Mouse (Mus musculus) CD4-positive, CD25-positive, alpha-beta regulatory T cell, adult 9 weeks (primary cell): ENCODE results near the gene Agps. TPM values are rescaled to one million over a fixed set of nuclear protein-coding genes. Genes with fewer than 3 reads are reported as not detected.

Experiments used
- polyA plus RNA-seq: library from polyadenylated mRNA; unstranded; fragments of 100-300 nt; shearing (Covaris generic); gene quantifications from one replicate; pipeline ENCODE4 v1.2.1, GENCODE M21; 2017

Agps gene
- 7.9 TPM for polyA plus RNA-seq

DNA sequence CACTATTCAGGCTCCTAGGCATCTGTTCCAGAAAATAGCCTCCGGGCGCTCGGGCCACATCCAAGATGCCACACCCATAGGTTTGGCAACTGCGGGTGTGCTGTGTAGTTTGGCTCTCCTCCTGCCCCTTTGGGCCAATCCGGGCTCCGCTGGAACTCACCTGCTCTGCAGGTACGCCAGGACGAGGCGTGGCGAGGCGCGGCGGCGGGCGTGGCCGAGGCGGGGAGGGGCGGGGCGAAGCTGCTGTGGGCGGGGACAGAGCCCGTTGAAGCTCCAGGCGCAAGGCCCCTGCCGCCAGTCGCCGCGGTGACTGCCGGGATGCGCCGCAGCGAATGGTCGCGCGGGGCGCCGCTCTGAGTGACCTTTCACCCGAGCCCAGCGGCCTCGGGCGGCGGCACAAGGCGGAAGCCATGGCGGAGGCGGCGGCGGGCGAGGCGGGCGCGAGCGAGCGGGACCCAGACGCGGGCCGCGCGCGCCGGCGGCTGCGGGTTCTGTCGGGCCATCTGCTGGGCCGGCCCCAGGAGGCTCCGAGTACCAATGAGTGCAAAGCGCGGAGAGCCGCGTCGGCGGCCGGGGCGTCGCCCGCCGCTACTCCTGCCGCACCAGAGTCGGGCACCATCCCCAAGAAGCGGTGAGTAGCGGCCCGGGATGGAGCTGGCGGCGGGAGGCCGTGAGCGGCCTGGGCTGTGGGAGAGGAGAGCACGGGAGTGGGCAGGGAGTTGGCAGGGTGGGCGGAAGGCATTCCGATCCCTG is at the start of gene Agps:
TSS of gene Agps (plus strand) at position 297 of the 753 bp plus-strand sequence.

DNA sequence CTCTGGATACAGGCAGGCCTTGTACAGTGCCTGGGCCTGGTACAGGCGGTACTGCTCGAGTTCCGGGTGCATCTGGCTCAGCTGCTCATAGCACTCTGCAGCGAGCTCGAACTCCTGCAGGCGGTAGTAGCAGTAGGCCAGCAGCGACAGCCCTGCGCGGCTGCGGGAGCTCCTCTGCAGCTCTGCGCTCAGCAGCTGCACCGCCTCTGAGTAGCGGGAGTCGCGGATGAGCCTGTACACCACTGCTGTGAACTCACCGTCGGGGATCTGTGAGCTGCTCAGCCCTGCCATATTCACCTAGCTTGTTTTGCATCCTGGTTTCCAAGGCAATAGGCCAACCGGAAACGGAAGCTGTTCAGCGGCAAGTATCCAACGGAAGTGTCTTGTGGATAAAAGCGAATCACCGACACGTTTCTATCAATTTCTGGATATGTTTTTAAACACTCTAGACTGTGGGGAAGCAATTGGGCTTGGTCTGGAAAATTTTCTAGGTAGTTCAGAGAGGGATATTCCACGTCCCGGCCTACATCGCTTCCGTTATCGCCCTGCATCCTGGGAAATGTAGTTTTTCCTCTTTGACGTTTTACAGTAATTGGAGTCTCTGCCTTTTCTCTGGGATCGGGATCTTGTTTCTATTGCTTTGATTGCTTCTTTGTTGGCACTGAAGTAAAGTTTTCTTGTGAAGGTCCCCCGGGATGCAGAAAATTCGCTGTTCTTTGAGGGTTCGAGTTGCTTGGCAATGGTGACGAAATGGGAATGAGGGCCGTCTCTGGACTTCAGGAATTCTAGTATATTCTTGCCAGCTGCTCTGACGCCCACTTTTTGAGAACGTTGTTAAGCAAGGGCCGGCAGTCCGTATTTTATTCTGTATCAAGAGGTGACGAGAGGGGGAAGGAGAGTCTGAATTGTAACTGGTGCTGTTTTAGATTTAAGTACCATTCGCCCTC is 106.4 kb downstream of the Agps start, which contains the start of gene Ttc30b:
TSS of gene Ttc30b (minus strand) at position 469 of the 947 bp plus-strand sequence.

DNA sequence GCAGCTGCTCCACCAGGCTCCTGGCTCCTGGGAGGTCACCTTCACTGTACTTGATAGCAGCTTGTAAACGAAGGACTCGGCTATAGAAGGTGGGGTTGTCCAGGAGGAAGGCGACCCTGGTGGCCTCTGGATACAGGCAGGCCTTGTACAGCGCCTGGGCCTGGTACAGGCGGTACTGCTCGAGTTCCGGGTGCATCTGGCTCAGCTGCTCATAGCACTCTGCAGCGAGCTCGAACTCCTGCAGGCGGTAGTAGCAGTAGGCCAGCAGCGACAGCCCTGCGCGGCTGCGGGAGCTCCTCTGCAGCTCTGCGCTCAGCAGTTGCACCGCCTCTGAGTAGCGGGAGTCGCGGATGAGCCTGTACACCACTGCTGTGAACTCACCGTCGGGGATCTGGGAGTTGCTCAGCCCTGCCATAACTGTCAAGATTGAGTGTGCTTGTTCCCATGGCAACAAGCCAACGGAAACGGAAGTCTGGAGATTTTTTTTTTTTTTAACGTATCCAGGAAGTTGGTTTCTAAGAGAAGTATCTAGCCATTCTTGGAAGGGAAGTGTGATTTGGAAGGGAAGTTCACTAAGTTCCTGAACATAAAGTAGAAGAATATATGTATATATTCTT is 145.9 kb downstream of the Agps start, which contains the start of gene Ttc30a2:
TSS of gene Ttc30a2 (minus strand) at position 419 of the 617 bp plus-strand sequence.

Other genes starting within 250 kb of the Agps start
- gene Hnrnpa3, start 172.9 kb upstream of the Agps start, polyA plus RNA-seq, result 94.5 TPM
- 64.5 TPM for gene Nfe2l2, start 127.5 kb upstream of the Agps start, polyA plus RNA-seq
- gene Ttc30b, start 106.4 kb downstream of the Agps start, polyA plus RNA-seq, result 2.7 TPM
- not detected for gene Ttc30a2, start 146.0 kb downstream of the Agps start, polyA plus RNA-seq
- gene Ttc30a1, start 149.8 kb downstream of the Agps start, polyA plus RNA-seq, result 1.3 TPM